Mouse (Mus musculus) forebrain, postnatal 0 days (tissue): ENCODE data around the gene Lsm8. TPM values are rescaled to one million over a fixed set of nuclear protein-coding genes. Genes with fewer than 3 reads are reported as not detected.
A peak's percentile ranks its signal among the peaks of the same experiment; 100 is the strongest.
"Not testable (repeated sequence)": the region's sequence is repeated elsewhere in the genome, so short reads cannot be mapped to it uniquely, and the experiment has no call there.

Experiments used
- ATAC-seq: fragments of 200-750 bp; cut with Nextera tagmentation; 2 replicates; pipeline ENCODE4 v1.8.0; 2017; ENCODE audit warnings: mild to moderate bottlenecking, moderate library complexity
- DNase-seq: peaks from one replicate; pipeline ENCODE4 v3.0.0-alpha.2; 2015
- H3K27ac ChIP-seq: fragments of 300-500 bp; sonication (generic); 2 replicates; pipeline ENCODE4 v1.5.1; 2014; ENCODE audit warnings: low read depth, mild to moderate bottlenecking, antibody characterized with exemption, low read length, moderate library complexity, mixed read lengths
- H3K27me3 ChIP-seq: fragments of 300-500 bp; sonication (generic); 2 replicates; pipeline ENCODE4 v1.6.1; 2014; ENCODE audit warnings: mild to moderate bottlenecking, low read length, mixed read lengths; ENCODE audit not compliant: insufficient read depth
- H3K36me3 ChIP-seq: fragments of 300-500 bp; sonication (generic); 2 replicates; pipeline ENCODE4 v1.6.1; 2014; ENCODE audit warnings: mild to moderate bottlenecking, moderate library complexity; ENCODE audit not compliant: insufficient read depth
- H3K4me1 ChIP-seq: fragments of 300-500 bp; sonication (generic); 2 replicates; pipeline ENCODE4 v1.6.1; 2014; ENCODE audit warnings: antibody characterized with exemption; ENCODE audit not compliant: insufficient read depth
- H3K4me2 ChIP-seq: fragments of 300-500 bp; sonication (generic); 2 replicates; pipeline ENCODE4 v1.6.1; 2014; ENCODE audit warnings: low read depth, mild to moderate bottlenecking, moderate library complexity
- H3K4me3 ChIP-seq: fragments of 300-500 bp; sonication (generic); 2 replicates; pipeline ENCODE4 v1.5.1; 2014; ENCODE audit warnings: low read depth, low read length, mixed read lengths
- H3K9ac ChIP-seq: fragments of 300-500 bp; sonication (generic); 2 replicates; pipeline ENCODE4 v1.6.1; 2014; ENCODE audit warnings: mild to moderate bottlenecking
- H3K9me3 ChIP-seq: fragments of 300-500 bp; sonication (generic); 2 replicates; pipeline ENCODE4 v1.6.1; 2016; ENCODE audit warnings: low read length
- CTCF ChIP-seq: sonication (generic); IDR thresholded peaks from 2 replicates; pipeline ENCODE4 v1.5.1; 2016; ENCODE audit warnings: antibody characterized with exemption, control low read depth, low read depth
- WGBS: fragments of 180-500 bp; shearing (Covaris S2); extraction: QIAGEN DNeasy Blood & Tissue Kit; methylation state at CpG from one replicate; pipeline ENCODE4 v1.1.7; 2014; 5-methylcytosine and 5-hydroxymethylcytosine counted together
- polyA plus RNA-seq: library from polyadenylated mRNA; unstranded; fragments of >200 nt; fragmentation: Nextera tagmentation; extraction: Ambion mirVana; gene quantifications from 2 replicates; pipeline ENCODE4 v1.2.1, GENCODE M21; 2015
- total RNA-seq: library from RNA; depleted of rRNA; stranded (reverse); fragments of >200 nt; gene quantifications from 2 replicates; pipeline ENCODE4 v1.2.3, GENCODE M21; 2014

Gene Lsm8
- total and polyA plus RNA-seq, 2 experiments from 2014 or later, result 60.0 to 104 TPM

DNA sequence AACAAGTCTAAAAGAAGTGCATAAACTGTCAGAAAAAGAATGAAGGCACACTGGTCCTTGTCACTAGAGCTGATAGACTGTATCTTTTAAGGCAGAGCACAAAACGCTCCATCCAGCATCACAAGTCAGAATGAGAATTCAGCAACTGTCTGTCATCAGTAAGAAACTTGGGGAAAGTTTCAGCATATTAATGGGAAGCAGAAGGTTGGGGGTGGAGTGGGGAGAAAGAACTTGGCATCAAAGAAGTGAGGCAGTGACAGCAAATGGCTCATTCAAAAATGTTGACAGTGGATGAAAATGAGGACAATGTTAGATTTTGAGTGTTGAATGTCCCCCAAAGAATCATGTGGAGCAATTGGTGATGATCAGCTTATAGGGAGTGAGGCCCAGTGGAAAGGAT is 15.4 kb upstream of the Lsm8 start:
- H3K4me2 ChIP-seq, result no peak overlapping the region
- no peak for DNase-seq
- TF ChIP-seq CTCF, result no peak
- H3K27ac ChIP-seq, result no peak overlapping the region
- no peaks in the 10 kb centered on the region for H3K36me3 ChIP-seq
- 53% methylated on average over 1 of the region's 1 CpGs for WGBS
- H3K4me1 ChIP-seq, result no peaks in the 10 kb centered on the region
- no peaks in the 10 kb centered on the region for H3K27me3 ChIP-seq
- ATAC-seq, result no peak
- no peak overlapping the region for H3K9ac ChIP-seq
- no peak overlapping the region for H3K4me3 ChIP-seq
- no peaks in the 10 kb centered on the region for H3K9me3 ChIP-seq

DNA sequence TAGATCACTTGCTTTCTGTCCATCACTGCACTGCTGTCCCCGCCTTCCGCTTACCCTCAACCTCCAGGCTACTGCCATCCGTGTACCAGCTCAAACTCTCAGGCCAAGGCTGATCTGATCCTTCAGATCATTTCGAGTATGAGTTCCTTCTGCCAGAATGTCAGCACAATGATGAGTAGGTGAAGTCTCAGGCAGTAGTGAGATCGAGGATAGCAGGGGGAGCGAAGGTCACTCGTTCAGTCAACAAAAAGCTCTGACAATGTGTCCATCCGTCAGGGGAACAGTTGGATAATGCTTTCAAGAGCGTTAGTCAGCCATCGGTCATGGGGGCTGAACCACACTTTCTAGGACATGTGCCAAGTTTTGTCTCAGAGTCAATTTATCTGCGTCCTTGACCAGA is 3.9 kb upstream of the Lsm8 start:
- H3K36me3 ChIP-seq, H3K4me2 ChIP-seq, H3K9ac ChIP-seq, H3K27ac ChIP-seq, DNase-seq, H3K4me1 ChIP-seq, ATAC-seq, H3K4me3 ChIP-seq, H3K9me3 ChIP-seq, H3K27me3 ChIP-seq: not testable (repeated sequence)
- 93% methylated on average over 3 of the region's 11 CpGs for WGBS

DNA sequence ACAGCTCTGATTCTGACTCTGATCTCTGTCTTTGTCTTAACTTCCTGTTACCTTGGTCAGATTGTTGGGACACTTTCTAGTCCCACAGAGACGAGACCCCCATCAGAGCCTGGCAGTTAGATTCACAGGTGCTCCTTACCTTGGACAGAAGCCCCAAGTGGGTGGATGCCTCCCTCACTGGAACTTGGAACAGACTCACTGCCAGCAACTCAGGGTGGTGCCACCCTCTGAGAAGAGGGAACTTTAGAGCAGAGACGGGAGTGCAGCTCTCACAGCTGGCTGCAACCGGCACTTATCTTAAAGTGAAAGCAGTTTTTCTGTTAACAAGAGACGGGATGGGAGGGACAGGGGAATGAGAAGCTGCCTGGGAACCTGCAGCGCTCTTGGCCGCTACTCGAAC is 2.8 kb upstream of the Lsm8 start:
- ATAC-seq, H3K9ac ChIP-seq, H3K36me3 ChIP-seq, H3K4me2 ChIP-seq, H3K4me1 ChIP-seq, H3K9me3 ChIP-seq, H3K27me3 ChIP-seq, H3K4me3 ChIP-seq, DNase-seq, H3K27ac ChIP-seq: not testable (repeated sequence)
- WGBS, result 58% methylated on average over 5 of the region's 7 CpGs

DNA sequence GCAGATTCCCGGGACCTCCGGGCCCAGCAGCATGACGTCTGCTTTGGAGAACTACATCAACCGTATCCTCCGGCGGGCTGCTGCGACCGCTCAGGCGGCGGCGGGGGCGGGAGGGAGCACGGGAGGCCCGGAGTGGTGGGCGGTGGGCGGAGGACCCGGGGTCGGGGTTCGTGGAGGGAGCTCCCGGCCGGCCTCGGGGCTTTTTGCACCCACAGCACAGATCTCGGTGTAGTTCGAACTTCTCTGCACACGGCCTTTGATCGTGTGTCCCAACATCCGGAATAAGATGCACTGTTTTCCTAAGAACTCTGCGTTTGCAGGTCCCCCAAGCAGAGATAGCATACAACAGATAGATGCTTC is 303 bp downstream of the Lsm8 start:
- Histone ChIP-seq H3K4me2 (peak overlapping the region; percentile 60), H3K4me1 (peaks cover 8% of the 10 kb centered on the region), H3K36me3 (peaks cover 5% of the 10 kb centered on the region; the same call in 1 of the 2 replicates), H3K9me3 (no peaks in the 10 kb centered on the region), H3K27me3 (no peaks in the 10 kb centered on the region), H3K27ac (peak overlapping the region; percentile 97), H3K4me3 (peak overlapping the region; percentile 87), H3K9ac (peak overlapping the region; percentile 97)
- 2% methylated on average over 27 of the region's 28 CpGs for WGBS
- no peak for TF ChIP-seq CTCF
- no peak for DNase-seq
- peak; percentile 69; the same call in 1 of the 2 replicates for ATAC-seq

DNA sequence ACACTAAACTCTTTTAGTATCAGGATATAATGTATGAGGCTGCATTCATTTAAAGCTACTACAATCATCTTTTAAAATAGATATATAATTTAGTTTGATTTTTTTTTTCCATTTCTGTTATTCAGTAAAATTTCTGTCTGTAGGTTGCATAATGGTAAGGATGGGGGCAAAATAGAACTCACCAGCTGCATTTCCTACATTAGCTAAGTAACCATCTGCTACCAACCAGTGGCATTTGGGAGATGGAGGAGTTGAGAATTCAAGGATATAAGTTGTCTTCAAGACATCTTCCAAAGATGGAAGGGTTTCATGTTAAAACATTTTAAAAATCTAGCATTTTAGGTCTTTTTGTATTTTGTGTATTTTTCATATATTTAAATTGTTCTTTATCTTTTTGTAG is 6.9 kb downstream of the Lsm8 start:
- no peaks in the 10 kb centered on the region for H3K4me1 ChIP-seq
- H3K27ac ChIP-seq, result no peak overlapping the region
- no peaks in the 10 kb centered on the region for H3K9me3 ChIP-seq
- TF ChIP-seq CTCF, result no peak
- DNase-seq (no peak), ATAC-seq (no peak)
- peaks cover 22% of the 10 kb centered on the region for H3K36me3 ChIP-seq
- H3K27me3 ChIP-seq, result no peaks in the 10 kb centered on the region
- no peak overlapping the region for H3K4me3 ChIP-seq
- H3K9ac ChIP-seq, result no peak overlapping the region
- H3K4me2 ChIP-seq, result no peak overlapping the region

DNA sequence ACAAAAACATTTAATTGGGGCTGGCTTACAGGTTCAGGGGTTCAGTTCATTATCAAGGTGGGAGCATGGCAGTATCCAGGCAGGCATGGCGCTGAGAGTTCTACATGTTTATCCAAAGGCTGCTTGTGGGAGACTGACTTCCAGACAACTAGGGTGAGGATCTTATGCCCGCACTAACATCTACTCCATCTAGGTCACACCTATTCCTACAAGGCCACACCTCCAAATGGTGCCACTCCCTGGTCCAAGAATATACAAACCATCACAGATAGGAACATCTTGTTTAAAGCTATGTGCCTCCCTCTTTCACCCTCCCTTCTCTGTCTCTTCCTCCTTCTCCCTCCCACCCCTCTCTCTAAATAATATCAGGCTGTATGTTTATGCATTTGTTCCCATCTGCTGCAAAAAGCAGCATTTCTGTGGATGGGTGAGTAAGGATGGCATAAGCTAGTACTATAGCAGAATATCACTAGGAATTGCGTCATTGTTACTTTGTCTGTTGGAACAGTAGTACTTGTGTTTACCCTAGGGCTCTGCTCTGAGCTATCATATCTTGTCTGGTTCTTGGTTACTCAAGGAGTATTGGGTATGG is 8.2 kb downstream of the Lsm8 start:
- Histone ChIP-seq H3K4me2 (no peak overlapping the region), H3K4me3 (no peak overlapping the region), H3K27ac (no peak overlapping the region), H3K36me3 (peaks cover 22% of the 10 kb centered on the region), H3K4me1 (no peaks in the 10 kb centered on the region), H3K27me3 (no peaks in the 10 kb centered on the region), H3K9me3 (no peaks in the 10 kb centered on the region), H3K9ac (no peak overlapping the region)
- no peak for TF ChIP-seq CTCF
- ATAC-seq (peak; percentile 30; the same call in 1 of the 2 replicates), DNase-seq (no peak)
- 95% methylated on average over 3 of the region's 3 CpGs for WGBS

DNA sequence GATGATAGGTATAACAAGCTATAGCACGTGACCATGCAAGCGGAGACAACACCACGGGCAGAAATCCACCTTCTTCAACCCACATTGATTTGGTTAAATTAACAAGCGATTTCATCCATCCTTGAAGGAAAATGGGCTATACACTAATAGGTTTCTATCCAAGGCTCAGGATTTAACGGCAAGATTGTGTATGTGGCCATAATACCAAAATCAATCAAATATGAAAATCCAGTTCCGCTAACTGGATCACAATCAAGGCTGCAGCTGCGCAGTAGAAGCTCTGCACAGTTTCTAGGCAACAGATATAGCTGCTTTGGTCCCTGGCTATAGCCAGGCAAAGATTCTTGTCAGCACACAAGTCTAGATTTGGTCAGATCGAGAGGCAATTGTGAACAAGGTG is 17.6 kb downstream of the Lsm8 start, which contains the start of gene Ankrd7:
TSS of gene Ankrd7 (plus strand) at position 301 of the 400 bp plus-strand sequence.
- Histone ChIP-seq H3K9me3 (no peaks in the 10 kb centered on the region), H3K4me3 (no peak within 1 kb of the TSS), H3K4me2 (no peak within 1 kb of the TSS), H3K27me3 (no peaks in the 10 kb centered on the region), H3K27ac (no peak within 1 kb of the TSS), H3K4me1 (no peaks in the 10 kb centered on the region), H3K36me3 (no peaks in the 10 kb centered on the region), H3K9ac (no peak within 1 kb of the TSS)
- DNase-seq, result no peak
- WGBS, result 94% methylated on average over 8 of the region's 8 CpGs
- no peak for TF ChIP-seq CTCF
- no peak for ATAC-seq

DNA sequence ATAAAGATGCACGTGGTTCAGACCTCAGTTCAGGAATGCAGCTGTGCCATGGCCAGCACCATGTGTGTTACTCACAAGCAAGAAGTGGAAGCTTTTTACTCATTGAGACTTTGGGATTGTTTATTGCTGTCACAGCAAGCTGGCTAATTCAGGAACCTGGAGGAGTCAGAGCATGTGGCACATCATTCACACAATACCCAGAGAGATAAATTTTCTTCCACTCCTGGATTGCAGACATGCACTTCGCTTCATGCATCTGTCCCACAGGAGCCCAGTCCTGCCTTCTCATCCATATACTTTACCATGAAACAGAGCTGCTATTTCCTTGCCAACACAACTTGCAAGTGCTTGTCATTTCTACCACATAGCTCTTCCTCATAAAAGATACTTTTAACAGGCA is 40.7 kb downstream of the Lsm8 start:
- no peaks in the 10 kb centered on the region for H3K27me3 ChIP-seq
- no peaks in the 10 kb centered on the region for H3K4me1 ChIP-seq
- H3K9me3 ChIP-seq, result no peaks in the 10 kb centered on the region
- H3K36me3 ChIP-seq, result no peaks in the 10 kb centered on the region
- no peak for TF ChIP-seq CTCF
- H3K4me2 ChIP-seq, result no peak overlapping the region
- no peak overlapping the region for H3K27ac ChIP-seq
- no peak overlapping the region for H3K4me3 ChIP-seq
- 82% methylated on average over 2 of the region's 2 CpGs for WGBS
- DNase-seq (no peak), ATAC-seq (no peak)
- no peak overlapping the region for H3K9ac ChIP-seq
